Mouse (Mus musculus) CD4-positive helper T cell, adult 2 months (primary cell): ENCODE results near the gene Islr.

Experiments used
- DNase-seq: peaks from one replicate; pipeline ENCODE4 v3.0.0-alpha.2; 2012; ENCODE audit warnings: low read depth, missing footprints, low spot score

The Islr gene

GRCm38 (mm10) chr9:58112866-58113278, 91.2 kb downstream of the Islr start:
- no peak for DNase-seq

- DNase-seq: peak; percentile 89
These were observed 91.8 kb downstream of the Islr start for GRCm38 (mm10) chr9:58112321-58112751.

- peak; percentile 51 for DNase-seq
These were observed 92.7 kb downstream of the Islr start for GRCm38 (mm10) chr9:58111431-58111830.

- no peak for DNase-seq
These were observed 93.3 kb downstream of the Islr start for GRCm38 (mm10) chr9:58110787-58111186.

- no peak for DNase-seq
These were observed 96.6 kb downstream of the Islr start for GRCm38 (mm10) chr9:58107494-58107893.
